Mouse (Mus musculus) gastrocnemius, postnatal 25 days (tissue): ENCODE measurements around the gene Vstm5. TPM values are rescaled to one million over a fixed set of nuclear protein-coding genes. Genes with fewer than 3 reads are reported as not detected.
"Not testable (repeated sequence)": the region's sequence is repeated elsewhere in the genome, so short reads cannot be mapped to it uniquely, and the experiment has no call there.

ENCODE experiments used
- DNase-seq: peaks from one replicate; pipeline ENCODE4 v3.0.0; 2022
- total RNA-seq, 2 experiments: library from RNA; stranded (reverse); gene quantifications; 1 replicate in 1 of 2; 2 replicates in 1 of 2; pipeline ENCODE4 v1.2.3; 2021

Gene Vstm5
- total RNA-seq, 2 experiments from 2014 or later = not detected

- no peak for DNase-seq
Observed at GRCm38 (mm10) chr9:15261980-15262379, 23.1 kb downstream of the Vstm5 start.

- DNase-seq = no peak
Observed at GRCm38 (mm10) chr9:15263487-15263886, 24.6 kb downstream of the Vstm5 start.

GRCm38 (mm10) chr9:15273981-15274380, 35.1 kb downstream of the Vstm5 start:
- DNase-seq = no peak

DNA sequence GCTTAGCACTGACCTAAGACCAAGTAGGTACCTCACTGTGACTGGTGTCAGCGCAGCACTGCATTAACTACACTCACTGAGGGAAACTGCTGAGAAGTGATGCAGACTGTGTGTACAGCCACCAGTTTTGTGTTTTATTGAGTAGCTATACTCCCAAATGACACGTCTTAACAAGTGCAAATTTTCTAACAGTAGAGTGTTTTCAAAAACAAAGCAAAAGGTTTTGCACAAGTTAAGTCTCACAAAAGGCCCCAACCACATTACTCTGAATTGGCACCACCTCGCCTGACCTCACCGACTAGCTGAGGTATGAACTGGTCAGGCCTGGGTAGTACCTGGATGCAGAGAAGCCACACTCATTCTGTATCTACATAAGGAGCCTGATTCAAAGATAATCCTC, 38.0 kb downstream of the Vstm5 start:
- no peak for DNase-seq

GRCm38 (mm10) chr9:15278343-15278742, 39.5 kb downstream of the Vstm5 start:
- no peak for DNase-seq

- DNase-seq = no peak
Observed at GRCm38 (mm10) chr9:15279139-15279648, 40.3 kb downstream of the Vstm5 start.

GRCm38 (mm10) chr9:15279649-15280490, 41.0 kb downstream of the Vstm5 start, which contains the start of gene Med17:
Med17 (minus strand) TSS chr9:15279931.
- peak; percentile 90 for DNase-seq

GRCm38 (mm10) chr9:15280491-15280879, 41.6 kb downstream of the Vstm5 start:
- no peak for DNase-seq

DNA sequence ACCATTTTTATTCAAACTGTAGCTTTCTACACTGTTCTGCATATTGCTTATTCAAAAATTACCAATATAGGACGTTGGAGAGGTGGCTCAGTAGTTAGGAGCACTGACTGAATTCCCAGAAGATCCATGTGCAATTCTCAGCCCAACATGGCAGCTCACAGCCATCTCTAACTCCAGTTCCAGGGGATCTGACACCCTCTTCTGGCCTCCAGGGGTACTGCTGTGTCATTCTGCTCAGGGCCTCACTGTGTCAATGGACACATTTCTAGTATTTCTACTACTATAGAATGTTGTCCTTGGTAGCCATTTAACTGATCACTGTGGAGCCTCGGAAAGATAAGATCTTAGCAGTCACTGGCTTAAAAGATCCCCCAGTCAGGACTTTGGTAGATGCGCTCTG, 46.6 kb downstream of the Vstm5 start:
- no peak for DNase-seq

GRCm38 (mm10) chr9:15287846-15288245, 49.0 kb downstream of the Vstm5 start:
- no peak for DNase-seq

DNA sequence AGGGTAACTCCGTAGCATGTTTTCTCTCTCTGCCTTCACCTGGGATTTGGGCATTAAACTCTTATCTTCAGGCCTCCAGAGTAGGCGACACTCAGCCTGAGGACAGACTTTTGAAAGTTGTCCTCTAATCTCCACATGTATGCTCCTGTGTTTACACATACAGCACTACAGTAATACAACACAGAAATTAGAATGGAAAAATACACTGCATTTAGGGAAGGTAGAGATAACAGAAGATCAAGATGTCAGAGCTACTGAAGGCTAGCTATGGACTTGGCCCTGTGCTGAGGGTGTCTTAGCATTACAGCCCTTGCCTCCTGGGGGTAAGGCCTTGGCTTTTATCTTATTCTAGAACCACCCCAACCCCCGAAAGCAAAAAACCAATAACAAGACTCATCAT, 49.6 kb downstream of the Vstm5 start:
- DNase-seq = no peak

GRCm38 (mm10) chr9:15289251-15289650, 50.4 kb downstream of the Vstm5 start:
- DNase-seq = no peak

- no peak for DNase-seq
Observed at GRCm38 (mm10) chr9:15297112-15297511, 58.3 kb downstream of the Vstm5 start.

GRCm38 (mm10) chr9:15298451-15298850, 59.6 kb downstream of the Vstm5 start:
- DNase-seq = no peak

DNA sequence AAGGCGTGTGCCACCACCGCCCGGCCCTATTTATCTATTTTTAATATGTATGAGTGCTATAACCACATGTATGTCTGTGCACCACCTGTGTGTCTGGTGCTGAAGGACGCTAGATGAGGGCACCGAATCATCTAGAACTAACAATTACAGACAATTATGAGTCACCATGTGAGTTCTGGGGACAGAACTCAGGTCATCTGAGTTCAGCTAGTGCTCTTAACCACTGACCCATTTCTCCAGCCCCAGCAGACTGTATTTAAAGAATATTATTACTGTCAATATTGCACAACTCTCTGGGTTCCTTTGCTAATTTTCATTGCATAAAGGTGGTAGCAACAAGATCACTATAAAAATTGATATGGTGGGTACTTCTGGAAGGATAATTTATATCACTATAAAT, 61.2 kb downstream of the Vstm5 start:
- no peak for DNase-seq

GRCm38 (mm10) chr9:15301399-15301798, 62.6 kb downstream of the Vstm5 start:
- DNase-seq = peak; percentile 29

GRCm38 (mm10) chr9:15302006-15302405, 63.2 kb downstream of the Vstm5 start:
- DNase-seq = not testable (repeated sequence)

- no peak for DNase-seq
Observed at GRCm38 (mm10) chr9:15302881-15303280, 64.0 kb downstream of the Vstm5 start.

DNA sequence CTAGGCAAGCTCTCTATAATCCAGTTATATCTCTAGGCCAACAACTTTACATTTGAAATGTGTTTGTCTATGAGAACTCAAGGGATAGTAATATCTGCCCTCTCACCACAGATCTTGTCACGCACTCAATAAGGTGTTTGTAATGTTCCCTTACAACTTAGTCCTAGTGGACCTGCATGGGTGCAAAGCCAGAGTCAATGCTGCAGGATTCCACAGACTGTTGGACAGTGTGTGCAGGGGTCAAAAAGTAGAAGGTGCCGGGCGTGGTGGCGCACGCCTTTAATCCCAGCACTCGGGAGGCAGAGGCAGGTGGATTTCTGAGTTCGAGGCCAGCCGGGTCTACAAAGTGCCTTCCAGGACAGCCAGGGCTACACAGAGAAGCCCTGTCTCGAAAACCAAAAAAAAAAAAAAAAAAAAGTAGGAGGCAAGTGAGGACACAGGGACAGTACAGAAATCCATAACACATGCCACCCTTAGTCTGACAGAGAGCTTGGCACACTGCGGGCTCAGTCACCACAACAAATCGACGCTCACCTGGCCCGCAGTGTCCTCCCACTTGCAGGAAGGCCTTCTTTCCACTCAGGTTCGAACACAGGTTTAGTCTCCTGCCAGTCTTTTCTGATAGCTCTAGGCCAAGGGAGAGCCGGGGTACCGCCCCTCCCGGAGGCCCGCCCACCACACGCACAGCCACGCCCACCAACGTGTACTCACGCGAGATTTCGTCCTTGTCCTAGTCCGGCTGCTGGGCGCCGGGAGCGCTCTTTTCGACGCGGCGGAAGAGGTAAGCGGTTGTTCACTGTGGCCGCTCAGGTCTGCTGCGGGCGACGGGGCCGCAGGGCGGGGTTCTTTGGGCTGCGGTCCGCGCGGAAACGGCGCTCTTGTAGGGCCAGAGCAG, 66.9 kb downstream of the Vstm5 start, which contains the start of gene Taf1d:
Gene Taf1d (plus strand): TSS at position 712 of the 895 bp plus-strand sequence.
- peak; percentile 96 for DNase-seq

DNA sequence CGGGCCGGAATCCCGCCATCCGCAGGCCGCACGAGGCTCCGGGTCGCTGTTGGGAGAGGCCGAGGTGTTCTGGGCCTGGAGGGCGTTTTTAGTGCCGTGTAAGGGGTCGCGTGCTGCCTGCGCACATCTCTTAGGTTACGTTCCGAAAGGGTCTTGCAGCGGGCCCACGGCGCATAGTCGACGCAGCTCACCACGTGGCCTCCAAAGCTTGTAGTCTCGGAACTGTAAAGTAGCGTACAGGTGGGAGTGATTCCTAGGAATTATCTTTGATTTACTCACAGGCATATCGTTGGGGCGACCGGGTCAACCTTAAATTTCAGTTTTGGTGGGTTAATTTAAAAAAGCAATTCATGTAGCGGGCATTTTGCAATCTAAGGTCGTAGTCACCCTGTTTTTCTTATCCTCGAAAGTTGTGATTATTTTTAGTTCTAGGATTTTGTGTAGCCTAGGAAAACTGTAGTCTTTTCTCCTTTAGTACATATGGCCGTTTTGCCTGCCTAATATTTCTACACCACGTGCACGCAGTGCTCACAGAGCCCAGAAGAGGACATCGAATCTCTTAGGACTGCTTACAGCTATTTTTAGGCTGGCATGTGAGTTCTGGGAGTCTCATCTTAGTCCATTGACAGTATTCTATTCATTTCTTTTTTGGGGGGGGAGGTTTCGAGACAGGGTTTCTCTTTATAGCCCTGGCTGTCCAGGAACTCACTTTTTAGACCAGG, 67.7 kb downstream of the Vstm5 start, which contains the start of gene 4931406C07Rik:
Gene 4931406C07Rik (minus strand): TSS at position 51 of the 722 bp plus-strand sequence.
- no peak for DNase-seq

GRCm38 (mm10) chr9:15307257-15307656, 68.4 kb downstream of the Vstm5 start:
- no peak for DNase-seq

GRCm38 (mm10) chr9:15308254-15308653, 69.4 kb downstream of the Vstm5 start:
- no peak for DNase-seq
